Mouse (Mus musculus) left cerebral cortex, adult 2 months (tissue): ENCODE results near the gene Vipr1. TPM values are rescaled to one million over a fixed set of nuclear protein-coding genes. Genes with fewer than 3 reads are reported as not detected.

Source experiments
- DNase-seq, 2 experiments: peaks; one replicate each; pipeline ENCODE4 v3.0.0; 2021 to 2022; ENCODE audit warnings: low spot score in 2 of 2, mixed read lengths in 1 of 2; ENCODE audit errors: extremely low spot score in 1 of 2
- H3K27ac ChIP-seq: fragments of 200-600 bp; 2 replicates; pipeline ENCODE4 v1.8.1; 2022
- H3K4me3 ChIP-seq: fragments of 200-600 bp; 2 replicates; pipeline ENCODE4 v1.8.1; 2022
- CTCF ChIP-seq: fragments of 200-600 bp; IDR thresholded peaks from 2 replicates; pipeline ENCODE4 v1.8.1; 2022; ENCODE audit warnings: antibody characterized with exemption, mild to moderate bottlenecking, moderate library complexity
- intact Hi-C: fragments of 180-260 bp; cut with DNase I; formaldehyde crosslinking; loops from one replicate; pipeline ENCODE4 v1.15.1; 2025
- total RNA-seq, 2 experiments: library from RNA; stranded (reverse); gene quantifications; 2 replicates each; pipeline ENCODE4 v1.2.3; 2021

The Vipr1 gene
- total RNA-seq, 2 experiments from 2014 or later: 27.7 to 28.1 TPM

DNA sequence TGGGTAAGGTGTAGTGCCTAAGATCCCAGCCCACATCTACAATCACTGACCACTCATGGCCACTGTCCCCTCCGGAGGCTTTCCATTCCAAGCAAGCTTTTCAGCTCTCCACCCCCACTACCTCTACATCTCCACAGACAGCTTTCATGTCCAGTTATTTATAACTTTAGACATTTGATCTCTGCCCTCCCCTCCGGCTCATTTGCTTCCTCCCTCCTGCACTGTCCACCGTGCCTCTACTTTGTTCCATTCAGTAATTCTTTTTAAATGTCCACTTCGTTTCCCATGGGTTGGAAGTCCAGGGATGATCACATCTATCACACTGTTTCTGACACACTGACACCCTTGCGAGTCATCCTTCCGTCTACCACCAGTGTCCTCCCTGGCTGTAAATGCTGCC is 65.3 kb downstream of the Vipr1 start:
- TF ChIP-seq CTCF: no peak
- intact Hi-C loops: no loop called here
- Histone ChIP-seq H3K4me3 (no peak overlapping the region), H3K27ac (no peak overlapping the region)
- peak in 1 of 2 experiments; percentile 5 for DNase-seq

DNA sequence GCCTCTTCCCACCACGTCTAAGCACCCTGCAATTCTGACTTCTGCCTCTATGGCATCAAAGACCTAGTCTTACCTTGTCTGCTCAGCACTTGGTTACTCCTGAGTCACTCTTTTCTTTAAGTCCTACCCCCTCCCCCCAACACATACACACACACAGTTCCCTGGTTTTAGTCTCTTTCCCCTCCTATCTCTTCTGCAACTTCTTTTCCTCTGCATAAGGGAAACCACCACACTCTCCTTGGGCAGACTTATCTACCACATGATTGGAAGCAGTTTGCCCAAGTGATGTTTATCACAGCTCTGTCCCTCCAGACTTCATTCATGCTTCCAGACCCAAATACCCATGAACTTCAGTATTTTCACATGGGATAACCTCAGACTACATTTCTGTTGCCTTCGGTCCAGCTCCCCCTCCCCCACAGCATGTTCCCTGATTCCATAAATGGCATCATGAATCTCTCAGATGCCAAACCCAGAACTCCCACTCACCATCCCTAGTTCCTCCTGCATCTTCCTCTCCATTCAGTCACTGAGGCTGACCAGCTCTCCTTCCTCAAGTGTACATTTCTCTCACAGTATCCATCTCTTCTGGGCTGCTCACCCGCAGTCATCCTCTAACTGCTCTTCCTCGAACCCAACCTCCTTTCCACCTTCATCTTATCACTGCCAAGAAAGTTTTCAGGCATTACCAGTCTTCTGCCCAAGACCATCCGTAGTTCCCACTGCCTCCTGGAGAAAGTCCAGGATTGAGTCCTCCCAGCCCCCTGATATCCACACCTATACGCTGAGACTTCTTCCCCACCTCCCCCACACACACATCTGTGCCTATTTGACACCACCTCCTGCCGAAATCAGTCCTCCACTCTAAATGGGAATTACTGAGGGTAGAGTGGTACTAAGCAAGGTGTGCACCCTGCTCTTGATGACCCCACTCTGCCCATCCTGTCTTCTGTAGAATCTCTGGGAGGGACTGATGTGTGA is 66.3 kb downstream of the Vipr1 start:
- intact Hi-C loops: no loop called here
- no peak overlapping the region for H3K4me3 ChIP-seq

DNA sequence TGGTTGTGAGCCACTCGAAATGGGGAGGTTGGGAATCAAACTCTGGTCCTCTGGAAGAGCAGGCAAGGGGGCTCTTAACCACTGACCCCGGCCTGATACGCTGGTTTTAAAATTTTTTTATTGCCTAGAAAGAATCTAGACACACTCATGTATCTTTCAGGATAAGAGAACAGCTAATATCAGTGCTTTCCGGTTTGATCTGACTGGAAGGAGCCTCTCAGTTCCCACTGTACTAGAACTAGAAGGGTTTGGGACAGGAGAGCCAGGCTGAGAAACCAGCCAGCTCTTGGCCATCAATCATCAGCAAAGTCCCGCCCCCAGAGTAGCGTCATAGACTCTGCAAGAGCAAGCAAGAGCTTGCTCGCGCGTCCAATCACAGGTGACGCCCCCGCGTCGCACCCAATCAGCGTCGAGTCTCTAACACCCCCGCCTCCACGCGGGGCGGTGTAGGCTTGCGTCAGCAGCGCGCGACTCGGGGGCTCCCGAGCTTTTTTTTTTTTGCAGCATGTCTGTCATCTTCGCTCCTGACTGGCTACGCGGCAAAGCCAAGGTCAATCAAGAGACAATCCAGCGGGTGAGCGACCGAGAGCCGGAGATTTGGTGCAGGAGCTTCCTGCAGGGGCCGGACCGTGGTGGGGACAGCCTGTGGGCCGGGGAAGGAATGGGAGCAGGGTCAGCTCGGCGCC is 67.5 kb downstream of the Vipr1 start, which contains the start of gene Ss18l2:
TSS of gene Ss18l2 (plus strand) at position 432 of the 686 bp plus-strand sequence.
- Histone ChIP-seq H3K4me3 (peak within 1 kb of the TSS; percentile 80), H3K27ac (peak within 1 kb of the TSS; percentile 99)
- intact Hi-C loops: no loop called here
- no peak for TF ChIP-seq CTCF
- peak; percentile 96 to 97 for DNase-seq

More for the DNA sequence above, 66.3 kb downstream of the Vipr1 start:
- no peak for TF ChIP-seq CTCF
- DNase-seq: peak in 1 of 2 experiments; percentile 8
- H3K27ac ChIP-seq: no peak overlapping the region

DNA sequence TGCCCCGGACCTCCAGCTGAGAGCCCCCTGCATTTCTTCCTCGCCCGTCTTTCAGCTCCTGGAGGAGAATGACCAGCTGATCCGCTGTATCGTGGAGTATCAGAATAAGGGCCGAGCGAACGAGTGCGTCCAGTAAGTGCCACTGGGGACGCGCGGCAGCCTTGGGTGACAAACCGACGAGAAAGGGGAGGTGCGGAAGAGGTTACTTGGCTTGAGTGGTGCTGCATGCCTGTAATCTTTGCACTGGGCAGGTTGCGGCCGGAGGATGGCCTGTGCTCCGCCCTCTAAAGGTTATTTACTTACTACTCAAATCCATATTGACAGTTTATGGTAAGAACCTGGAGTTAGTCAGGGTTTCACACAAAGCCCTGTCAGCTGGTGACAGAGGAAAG is 68.1 kb downstream of the Vipr1 start:
- TF ChIP-seq CTCF: no peak
- DNase-seq: no peak
- H3K27ac ChIP-seq: peak overlapping the region; percentile 99
- intact Hi-C loops: no loop called here
- peak overlapping the region; percentile 80 for H3K4me3 ChIP-seq

DNA sequence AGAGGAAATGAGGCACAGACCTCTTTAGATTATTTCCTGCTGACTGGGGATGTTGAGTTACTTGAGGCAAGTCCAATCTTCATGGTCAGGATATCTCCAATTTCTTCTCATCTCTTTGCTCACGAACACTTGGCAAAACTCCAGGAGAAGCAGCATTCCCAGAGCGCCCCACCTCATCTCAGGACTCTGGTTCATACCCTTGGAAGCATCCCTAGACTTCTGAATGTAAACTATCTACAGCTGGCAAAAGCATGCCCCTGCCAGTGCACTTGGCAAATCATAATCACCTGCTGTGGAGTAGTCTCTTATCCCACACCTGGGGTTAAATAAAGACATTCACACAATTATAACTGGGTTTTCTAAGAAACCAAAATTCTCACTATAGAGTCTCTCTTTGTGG is 74.5 kb downstream of the Vipr1 start:
- no peak for TF ChIP-seq CTCF
- H3K4me3 ChIP-seq: no peak overlapping the region
- no peak for DNase-seq
- no peak overlapping the region for H3K27ac ChIP-seq
- intact Hi-C loops: no loop called here

DNA sequence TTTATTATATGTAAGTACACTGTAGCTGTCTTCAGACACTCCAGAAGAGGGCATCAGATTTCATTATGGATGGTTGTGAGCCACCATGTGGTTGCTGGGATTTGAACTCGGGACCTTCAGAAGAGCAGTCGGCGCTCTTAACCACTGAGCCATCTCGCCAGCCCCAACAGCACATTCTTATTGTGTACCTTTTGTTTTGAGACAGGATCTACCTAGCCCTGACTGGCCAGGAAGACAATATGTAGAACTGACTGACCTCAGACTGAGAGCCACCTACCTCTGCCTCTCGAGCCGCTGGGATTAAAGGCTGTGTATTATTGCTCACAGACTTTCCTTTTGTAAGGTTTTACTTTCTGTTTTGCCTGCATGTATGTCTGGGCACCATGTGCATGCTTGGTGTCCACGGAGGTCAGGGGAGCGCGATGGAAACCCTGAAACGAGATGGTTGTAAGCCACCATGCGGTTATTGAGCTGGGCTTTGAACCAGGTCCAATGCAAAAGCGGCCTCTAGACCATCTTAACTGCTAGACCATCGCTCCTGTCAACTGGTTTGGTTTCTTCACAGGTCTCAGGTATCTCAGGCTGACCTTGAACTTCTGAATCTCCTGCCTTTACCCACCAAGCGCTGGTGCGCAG is 75.7 kb downstream of the Vipr1 start:
- intact Hi-C loops: no loop called here
- peak overlapping the region; percentile 77 for H3K4me3 ChIP-seq
- peak overlapping the region; percentile 97 for H3K27ac ChIP-seq
- no peak for TF ChIP-seq CTCF
- DNase-seq: no peak

DNA sequence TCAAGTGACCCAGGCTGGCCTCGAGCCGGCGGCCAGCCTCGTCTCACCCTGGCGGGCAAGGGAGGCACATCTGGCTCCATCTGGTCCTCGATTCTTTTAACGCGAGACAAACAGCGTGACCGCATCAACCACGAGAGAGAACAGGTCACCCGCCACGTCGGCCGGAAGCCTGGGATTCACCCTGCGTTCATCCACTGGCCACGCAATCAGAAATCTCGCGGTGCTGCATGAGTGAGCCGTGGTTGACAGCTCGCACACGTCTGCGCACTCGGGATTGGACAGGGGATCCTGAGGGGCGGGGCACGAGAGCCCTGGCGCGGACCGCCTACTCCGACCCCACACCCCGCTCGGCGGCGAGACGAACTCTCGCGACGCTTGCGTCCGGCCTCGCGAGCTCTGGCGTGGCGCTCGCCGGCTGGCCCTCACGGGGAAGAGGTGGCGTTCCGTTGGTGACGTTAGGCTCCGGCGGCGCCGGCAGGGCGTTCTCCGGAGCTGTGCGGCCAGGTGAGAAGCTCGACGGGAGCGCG is 76.3 kb downstream of the Vipr1 start, which contains the start of gene Nktr:
TSS of gene Nktr (plus strand) at position 378 of the 527 bp plus-strand sequence.
- peak within 1 kb of the TSS; percentile 97 for H3K27ac ChIP-seq
- peak; percentile 16 for TF ChIP-seq CTCF
- peak; percentile 98 for DNase-seq
- H3K4me3 ChIP-seq: peak within 1 kb of the TSS; percentile 77
- intact Hi-C loops: no loop called here

DNA sequence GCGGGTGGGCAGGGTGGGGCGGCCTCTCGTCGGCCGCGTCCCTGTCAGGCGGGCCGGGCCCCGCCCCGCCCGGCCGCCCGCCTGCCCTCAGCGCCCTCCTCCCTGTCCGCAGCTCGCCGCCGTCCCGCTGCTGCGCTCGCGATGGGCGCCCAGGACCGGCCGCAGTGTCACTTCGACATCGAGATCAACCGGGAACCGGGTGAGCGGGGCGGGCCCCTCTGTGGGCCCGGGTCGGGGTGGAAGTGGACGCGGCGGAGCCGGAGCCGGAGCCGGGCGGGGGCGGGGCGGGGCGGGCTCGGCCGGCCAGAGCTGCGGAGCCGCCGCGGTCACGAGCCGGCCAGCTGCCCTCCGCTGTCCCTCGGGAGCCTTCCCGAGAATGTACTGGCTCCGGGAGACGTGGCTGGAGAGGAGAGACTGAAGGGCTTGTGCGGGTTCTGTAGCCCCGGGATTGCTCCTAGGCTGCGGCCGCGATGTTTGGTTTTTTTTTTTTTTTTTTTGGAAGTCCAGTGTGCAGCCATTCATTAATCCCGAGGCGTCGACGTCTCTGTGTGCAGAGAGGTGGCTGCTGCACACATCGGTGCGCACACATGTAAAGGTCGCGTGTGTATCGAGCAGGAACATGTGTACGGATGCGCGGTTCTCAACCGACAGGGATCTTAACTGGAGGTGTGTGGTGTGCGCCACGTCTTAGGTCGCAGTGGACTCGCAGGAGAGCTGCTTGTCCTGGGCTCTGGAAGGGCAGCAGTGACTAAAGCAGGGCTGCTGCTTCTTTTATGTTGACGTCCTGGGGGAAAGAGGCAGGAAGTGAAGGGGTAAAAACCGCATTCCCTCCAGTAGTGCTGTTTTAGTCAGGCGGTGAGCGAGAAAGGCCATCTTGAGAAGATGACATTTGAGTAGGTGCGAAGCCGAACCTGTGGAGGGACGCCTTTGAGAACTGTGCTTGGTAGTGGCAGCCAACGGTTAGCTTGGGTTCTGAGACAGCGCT is 77.1 kb downstream of the Vipr1 start:
- intact Hi-C loops: no loop called here
- H3K27ac ChIP-seq: peak overlapping the region; percentile 84
- DNase-seq: no peak
- no peak for TF ChIP-seq CTCF
- H3K4me3 ChIP-seq: peak overlapping the region; percentile 77

Other genes with a start within 250 kb of the Vipr1 start
- 100 to 1,000 TPM; 710 to 764 TPM for gene Cck, start 147.0 kb upstream of the Vipr1 start, total RNA-seq
- 1 to 10 TPM; 1.7 to 2.3 TPM for gene Lyzl4, start 620 bp upstream of the Vipr1 start, total RNA-seq
- gene Sec22c, start 62.8 kb downstream of the Vipr1 start, total RNA-seq: 10 to 100 TPM; 31.0 to 32.8 TPM
- 10 to 100 TPM; 84.4 to 89.6 TPM for gene Ss18l2, start 67.6 kb downstream of the Vipr1 start, total RNA-seq
- 100 to 1,000 TPM; 125 to 130 TPM for gene Nktr, start 76.5 kb downstream of the Vipr1 start, total RNA-seq
- 100 to 1,000 TPM; 119 to 133 TPM for gene Zfp651, start 116.6 kb downstream of the Vipr1 start, total RNA-seq
- 10 to 100 TPM in 1 of 2 experiments, 1 to 10 TPM in 1; 7.3 to 10.5 TPM for gene Klhl40, start 134.9 kb downstream of the Vipr1 start, total RNA-seq
- gene Hhatl, start 149.8 kb downstream of the Vipr1 start, total RNA-seq: 10 to 100 TPM; 20.0 to 21.3 TPM
- gene Ccdc13, start 196.7 kb downstream of the Vipr1 start, total RNA-seq: 1 to 10 TPM; 5.7 to 6.2 TPM
- gene Higd1a, start 215.6 kb downstream of the Vipr1 start, total RNA-seq: 10 to 100 TPM; 90.3 to 93.7 TPM